Mouse (Mus musculus) heart, embryonic 14.5 days (tissue): ENCODE measurements around the gene Mc1r. TPM values are rescaled to one million over a fixed set of nuclear protein-coding genes. Genes with fewer than 3 reads are reported as not detected.
A peak's percentile ranks its signal among the peaks of the same experiment; 100 is the strongest.
"Not testable (repeated sequence)": the region's sequence is repeated elsewhere in the genome, so short reads cannot be mapped to it uniquely, and the experiment has no call there.

Experiments used
- ATAC-seq: fragments of 200-750 bp; cut with Nextera tagmentation; 2 replicates; pipeline ENCODE4 v1.8.0; 2017; ENCODE audit warnings: low read depth, moderate TSS enrichment; ENCODE audit not compliant: insufficient number of reproducible peaks, insufficient read depth, low FRiP score
- H3K27ac ChIP-seq, 2 experiments: fragments of 200-500 bp in 1 of 2; fragments of 300-500 bp in 1 of 2; sonication (generic) in 1 of 2; replicated peaks in 1 of 2; 2 replicates each; pipeline ENCODE4 v1.5.1; 2012 to 2014; ENCODE audit warnings: low read depth in 2 of 2, low read length in 2 of 2, control low read depth in 1 of 2, mild to moderate bottlenecking in 1 of 2, mixed read lengths in 1 of 2; ENCODE audit not compliant: control insufficient read depth in 1 of 2, insufficient read depth in 1 of 2
- H3K27me3 ChIP-seq: fragments of 300-500 bp; sonication (generic); 2 replicates; pipeline ENCODE4 v1.6.1; 2014; ENCODE audit warnings: mild to moderate bottlenecking, low read length, control low read depth; ENCODE audit not compliant: control insufficient read depth, insufficient read depth
- H3K36me3 ChIP-seq: fragments of 300-500 bp; sonication (generic); 2 replicates; pipeline ENCODE4 v1.6.1; 2014; ENCODE audit warnings: mild to moderate bottlenecking, control low read depth, low read length, mixed read lengths; ENCODE audit not compliant: control insufficient read depth, insufficient read depth
- H3K4me1 ChIP-seq, 2 experiments: fragments of 200-500 bp in 1 of 2; fragments of 300-500 bp in 1 of 2; sonication (generic) in 1 of 2; 2 replicates each; pipeline ENCODE4 v1.6.1; 2012 to 2014; ENCODE audit warnings: low read length in 2 of 2, control low read depth in 1 of 2, mixed read lengths in 1 of 2; ENCODE audit not compliant: control insufficient read depth in 2 of 2, insufficient read depth in 2 of 2
- H3K4me2 ChIP-seq: fragments of 300-500 bp; sonication (generic); 2 replicates; pipeline ENCODE4 v1.6.1; 2014; ENCODE audit warnings: mild to moderate bottlenecking, low read length
- H3K4me3 ChIP-seq, 2 experiments: fragments of 200-500 bp in 1 of 2; fragments of 300-500 bp in 1 of 2; sonication (generic) in 1 of 2; 2 replicates each; pipeline ENCODE4 v1.5.1; 2012 to 2014; ENCODE audit warnings: low read length in 2 of 2, mild to moderate bottlenecking in 2 of 2, control low read depth in 1 of 2, low read depth in 1 of 2, moderate library complexity in 1 of 2; ENCODE audit not compliant: control insufficient read depth in 1 of 2, insufficient read depth in 1 of 2
- H3K9ac ChIP-seq: fragments of 300-500 bp; sonication (generic); 2 replicates; pipeline ENCODE4 v1.6.1; 2014; ENCODE audit warnings: mild to moderate bottlenecking, low read length
- H3K9me3 ChIP-seq: fragments of 300-500 bp; sonication (generic); 2 replicates; pipeline ENCODE4 v1.6.1; 2016; ENCODE audit warnings: low read length, control low read depth; ENCODE audit not compliant: control insufficient read depth
- WGBS: fragments of 180-500 bp; shearing (Covaris S2); extraction: QIAGEN DNeasy Blood & Tissue Kit; methylation state at CpG from one replicate; pipeline ENCODE4 v1.1.7; 2014; 5-methylcytosine and 5-hydroxymethylcytosine counted together
- polyA plus RNA-seq: library from polyadenylated mRNA; unstranded; fragments of >200 nt; fragmentation: Nextera tagmentation; extraction: Ambion mirVana; gene quantifications from 2 replicates; pipeline ENCODE4 v1.2.1, GENCODE M21; 2014

Gene Mc1r
- polyA plus RNA-seq, 1 experiment from 2014 or later, result 0.07 TPM

DNA sequence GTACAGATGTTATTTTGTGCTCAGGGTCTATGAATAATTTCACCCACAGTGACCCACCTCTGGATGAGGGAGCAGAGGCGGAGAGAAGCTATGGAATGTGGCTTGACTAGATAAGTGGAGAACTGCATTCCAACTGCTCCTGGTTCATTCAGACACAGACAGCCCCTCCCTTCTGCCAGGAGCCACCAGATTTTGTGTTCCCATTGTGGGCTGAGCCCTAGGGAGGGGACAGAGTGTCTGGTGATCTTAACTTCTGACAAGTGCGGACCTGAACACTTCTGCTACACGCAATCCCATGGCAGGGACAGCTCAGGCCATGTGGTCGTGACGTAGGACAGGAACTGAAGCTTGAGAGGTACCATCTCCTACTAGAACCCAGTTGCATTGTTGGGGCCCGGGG is 39.9 kb downstream of the Mc1r start:
- WGBS, result 37% methylated on average over 6 of the region's 6 CpGs
- peak overlapping the region; percentile 49 to 76 for H3K27ac ChIP-seq
- 0 out of 2 replicates have a peak, but pooled peaks have one; percentile 23 for ATAC-seq

DNA sequence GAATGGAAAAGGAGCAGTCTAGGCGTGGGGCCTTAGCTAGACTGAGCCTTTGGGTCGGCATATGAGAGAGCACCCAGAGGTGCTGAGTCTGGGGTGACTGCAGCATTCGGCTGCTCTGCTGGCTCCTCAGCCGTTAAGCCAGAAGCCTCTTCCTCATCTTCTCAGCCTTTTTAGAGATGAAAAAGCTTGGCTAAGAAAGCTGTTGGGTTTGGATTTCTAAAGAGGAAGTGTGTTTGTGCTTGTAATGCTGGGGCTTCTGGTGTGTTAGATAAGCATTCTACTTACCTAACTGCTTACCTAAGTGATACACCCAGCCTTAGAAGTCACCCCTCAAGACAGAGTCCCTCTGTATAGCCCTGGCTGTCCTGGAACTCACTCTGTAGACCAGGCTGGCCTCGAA is 43.9 kb downstream of the Mc1r start:
- Histone ChIP-seq H3K4me3 (no peak overlapping the region), H3K9ac (no peak overlapping the region), H3K27ac (no peak overlapping the region), H3K27me3 (no peaks in the 10 kb centered on the region), H3K36me3 (peaks cover 57% of the 10 kb centered on the region), H3K9me3 (no peaks in the 10 kb centered on the region), H3K4me1 (peaks cover 12 to 17% of the 10 kb centered on the region in 2 experiments), H3K4me2 (no peak overlapping the region)
- 86% methylated on average over 5 of the region's 5 CpGs for WGBS
- ATAC-seq, result no peak

More for the DNA sequence above, 39.9 kb downstream of the Mc1r start:
- Histone ChIP-seq H3K27me3 (no peaks in the 10 kb centered on the region), H3K4me2 (no peak overlapping the region), H3K9ac (no peak overlapping the region), H3K4me1 (peaks cover 18 to 21% of the 10 kb centered on the region in 2 experiments), H3K9me3 (no peaks in the 10 kb centered on the region), H3K4me3 (no peak overlapping the region), H3K36me3 (peaks cover 21% of the 10 kb centered on the region)

DNA sequence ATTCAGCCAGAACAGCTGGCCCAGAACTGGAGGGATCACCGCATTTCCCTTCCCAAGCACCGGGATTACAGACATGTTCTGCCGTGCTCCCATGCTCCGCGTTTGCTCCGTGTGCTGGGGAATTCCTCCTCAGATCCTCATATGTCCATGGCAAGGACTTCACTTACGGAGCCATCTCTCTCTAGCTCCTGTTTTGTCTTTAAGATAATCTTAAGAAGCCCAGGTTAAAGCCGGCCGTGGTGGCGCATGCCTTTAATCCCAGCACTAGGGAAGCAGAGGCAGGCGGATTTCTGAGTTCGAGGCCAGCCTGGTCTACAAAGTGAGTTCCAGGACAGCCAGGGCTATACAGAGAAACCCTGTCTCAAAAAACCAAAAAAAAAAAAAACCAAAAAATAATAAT is 44.8 kb downstream of the Mc1r start:
- H3K9me3 ChIP-seq, H3K4me3 ChIP-seq, H3K4me2 ChIP-seq, H3K4me1 ChIP-seq, ATAC-seq, H3K9ac ChIP-seq, H3K27ac ChIP-seq, H3K27me3 ChIP-seq: not testable (repeated sequence)
- H3K36me3 ChIP-seq, result peaks cover 67% of the 10 kb centered on the region
- 94% methylated on average over 12 of the region's 12 CpGs for WGBS

DNA sequence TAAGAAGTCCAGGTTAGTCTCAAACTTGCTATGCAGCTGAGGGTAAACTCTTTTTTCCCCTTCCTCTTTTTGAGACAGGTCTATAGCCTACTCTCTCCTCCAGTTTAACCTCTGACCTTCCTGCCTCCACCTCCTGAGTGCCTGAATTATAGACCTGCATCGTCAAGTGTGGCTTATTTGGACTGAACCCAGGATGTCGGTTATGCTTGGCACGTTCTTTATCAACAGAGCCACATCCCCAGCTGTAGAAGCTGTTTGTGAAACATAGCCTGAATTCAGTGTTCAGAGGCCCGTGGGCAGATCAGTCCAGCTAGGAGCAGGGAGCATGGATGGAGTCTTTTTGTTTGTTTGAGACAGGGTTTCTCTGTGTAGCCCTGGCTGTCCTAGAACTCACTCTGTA is 45.2 kb downstream of the Mc1r start:
- no peak overlapping the region for H3K4me3 ChIP-seq
- no peak overlapping the region for H3K4me2 ChIP-seq
- H3K9me3 ChIP-seq, result no peaks in the 10 kb centered on the region
- no peak for ATAC-seq
- peaks cover 68% of the 10 kb centered on the region for H3K36me3 ChIP-seq
- 64% methylated on average over 4 of the region's 4 CpGs for WGBS
- no peaks in the 10 kb centered on the region for H3K27me3 ChIP-seq
- no peak overlapping the region for H3K9ac ChIP-seq
- H3K4me1 ChIP-seq, result peaks cover 4 to 5% of the 10 kb centered on the region in 2 experiments; a peak in 3 of 4 replicates
- no peak overlapping the region for H3K27ac ChIP-seq

DNA sequence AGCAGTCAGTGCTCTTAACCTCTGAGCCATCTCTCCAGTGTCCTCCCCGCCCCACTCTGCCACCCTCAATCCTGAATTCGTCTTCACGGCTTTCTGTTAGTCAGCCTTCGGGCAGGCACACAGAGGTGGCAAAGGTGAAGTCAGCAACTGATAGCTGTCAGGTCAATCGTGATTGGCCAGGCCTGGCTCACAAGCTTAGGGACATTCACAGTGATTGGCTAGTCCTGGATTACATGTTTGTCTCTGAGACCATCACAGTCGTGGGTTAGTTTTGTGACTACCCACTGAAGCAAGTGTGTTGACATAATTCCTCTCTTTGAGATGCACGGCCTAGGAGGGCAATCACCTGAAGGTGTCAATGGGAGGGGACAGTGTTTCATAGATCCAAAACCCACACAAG is 46.4 kb downstream of the Mc1r start:
- Histone ChIP-seq H3K4me2 (no peak overlapping the region), H3K4me3 (no peak overlapping the region), H3K27ac (no peak overlapping the region), H3K27me3 (no peaks in the 10 kb centered on the region), H3K9me3 (no peaks in the 10 kb centered on the region), H3K9ac (no peak overlapping the region), H3K4me1 (no peaks in the 10 kb centered on the region), H3K36me3 (peaks cover 78% of the 10 kb centered on the region)
- no peak for ATAC-seq
- 72% methylated on average over 7 of the region's 7 CpGs for WGBS

DNA sequence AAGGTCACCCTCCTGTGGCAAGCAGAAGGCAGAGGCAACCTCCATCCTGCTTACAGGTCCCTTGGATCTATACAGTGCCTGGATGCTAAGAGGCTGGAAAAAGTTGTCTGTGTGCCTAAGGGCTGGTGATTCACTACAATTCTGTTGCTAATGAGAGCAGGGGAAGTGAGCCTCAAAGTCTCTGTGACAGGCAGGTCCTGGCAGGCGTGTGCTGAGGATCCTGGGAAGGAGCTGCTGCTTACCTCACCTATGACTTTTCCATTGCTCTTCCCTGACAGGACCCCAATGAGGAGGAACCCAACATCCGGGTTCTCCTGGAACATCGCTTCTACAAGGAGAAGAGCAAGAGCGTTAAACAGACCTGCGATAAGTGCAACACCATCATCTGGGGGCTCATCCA is 47.0 kb downstream of the Mc1r start:
- no peak for ATAC-seq
- no peak overlapping the region for H3K9ac ChIP-seq
- H3K4me3 ChIP-seq, result no peak overlapping the region
- peaks cover 84% of the 10 kb centered on the region for H3K36me3 ChIP-seq
- 82% methylated on average over 5 of the region's 5 CpGs for WGBS
- no peaks in the 10 kb centered on the region for H3K9me3 ChIP-seq
- no peak overlapping the region for H3K4me2 ChIP-seq
- H3K27me3 ChIP-seq, result no peaks in the 10 kb centered on the region
- H3K4me1 ChIP-seq, result no peaks in the 10 kb centered on the region
- no peak overlapping the region for H3K27ac ChIP-seq

DNA sequence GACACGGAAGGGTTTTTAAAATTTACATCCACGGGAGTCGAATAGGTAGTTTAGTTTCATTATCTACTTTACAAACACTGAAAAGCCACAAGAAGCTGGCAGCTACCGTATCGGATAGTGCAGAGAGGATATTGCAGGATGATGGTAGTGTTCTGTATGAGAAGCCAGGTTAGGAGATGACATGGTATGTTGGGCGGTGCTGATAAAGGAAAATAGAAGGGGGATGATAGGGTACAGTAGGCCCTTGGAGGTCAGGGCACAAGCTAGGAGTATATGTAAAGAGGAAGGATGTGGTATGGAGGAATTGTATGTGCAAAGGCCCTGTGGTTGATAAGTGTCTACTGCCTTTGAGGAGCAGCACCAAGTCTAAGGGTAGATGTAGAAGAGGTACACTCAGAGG is 47.7 kb downstream of the Mc1r start:
- 89% methylated on average over 6 of the region's 6 CpGs for WGBS
- Histone ChIP-seq H3K27ac (no peak overlapping the region), H3K27me3 (no peaks in the 10 kb centered on the region), H3K4me1 (no peaks in the 10 kb centered on the region), H3K36me3 (peaks cover 86% of the 10 kb centered on the region), H3K4me2 (no peak overlapping the region), H3K9ac (no peak overlapping the region), H3K9me3 (no peaks in the 10 kb centered on the region), H3K4me3 (no peak overlapping the region)
- no peak for ATAC-seq
